ENCODE assay signal across 22 mouse cellular contexts in genomic region chr5:117602026-117602425, GRCm38 (mm10).
A peak's percentile ranks its signal among the peaks of the same experiment; 100 is the strongest.
DNase-seq lines count a peak whose midpoint lies in the region; ATAC-seq lines count a peak whose summit lies in the region.
"Had no signal": no experiment of that assay in that cellular context is flagged by ENCODE, and none has a peak within 500 bp of the region (broad histone marks: within the 10 kb centered on the region; RNA-seq: fewer than 3 reads in every experiment).

No protein-coding gene starts in this region.

- no peaks in the 10 kb centered on the region for H3K36me3 ChIP-seq in kidney, embryonic 14.5 days (ENCODE audit: control insufficient read depth, insufficient read depth, low read length)
- H3K36me3 ChIP-seq: forebrain, embryonic 12.5 days; heart, embryonic 10.5 days; hindbrain, embryonic 12.5 days had no signal

- no peak overlapping the region for H3K4me2 ChIP-seq in kidney, embryonic 14.5 days (replicated peaks; ENCODE audit: low read depth, low read length)
- H3K4me2 ChIP-seq: forebrain, embryonic 12.5 days; hindbrain, embryonic 12.5 days had no signal

- no peak overlapping the region for H3K27ac ChIP-seq in kidney, embryonic 14.5 days (ENCODE audit: low read depth, low read length)
- H3K27ac ChIP-seq: forebrain, embryonic 12.5 days; heart, embryonic 10.5 days; hindbrain, embryonic 12.5 days had no signal

- 0 out of 2 replicates have a peak, but pooled peaks have one; percentile 18 for ATAC-seq in kidney, embryonic 14.5 days (ENCODE audit: low FRiP score, low TSS enrichment)
- ATAC-seq in megakaryocyte, adult 5-6 weeks (ENCODE audit: poor library complexity, severe bottlenecking): no peak
- ATAC-seq: forebrain, embryonic 16.5 days; hindbrain, embryonic 16.5 days; inflammation-experienced regulatory T-cells, adult 6 months had no signal

- 65% methylated on average over 9 of the region's 9 CpGs for WGBS in kidney, embryonic 14.5 days

- H3K4me1 ChIP-seq in kidney, embryonic 14.5 days (ENCODE audit: control insufficient read depth, insufficient read depth, low read length): peaks cover 6% of the 10 kb centered on the region; the same call in 1 of the 2 replicates

- no peak overlapping the region for H3K9ac ChIP-seq in kidney, embryonic 14.5 days (ENCODE audit: low read depth, low read length)
- H3K9ac ChIP-seq: forebrain, embryonic 12.5 days; hindbrain, embryonic 12.5 days had no signal

- no peaks in the 10 kb centered on the region for H3K9me3 ChIP-seq in kidney, embryonic 14.5 days (ENCODE audit: control insufficient read depth, low read length)
- H3K9me3 ChIP-seq: forebrain, embryonic 12.5 days; heart, embryonic 10.5 days; hindbrain, embryonic 12.5 days had no signal

- peak; percentile 12 for DNase-seq in adrenal gland, postnatal 10 days
- no peak for DNase-seq in adrenal gland, postnatal 14 days
- DNase-seq in kidney, adult 11 months: no peak
- DNase-seq in kidney, postnatal 4 days: peak; percentile 29 to 35
- DNase-seq in kidney, postnatal 14 days: no peak
- peak; percentile 13 for DNase-seq in R1 (ENCODE audit: low read depth, low spot score)
- DNase-seq: adrenal gland, postnatal 25 days; cerebellum, adult 11-12 months; cerebellum, adult 9-10 months; cerebellum, postnatal 25 days; gastrocnemius, postnatal 10 days; heart, adult 18-20 months; heart, postnatal 10 days; heart, postnatal 4 days had no signal

- no peak overlapping the region for H3K4me3 ChIP-seq in kidney, embryonic 14.5 days (ENCODE audit: low read length)
- H3K4me3 ChIP-seq: forebrain, embryonic 12.5 days; heart, embryonic 10.5 days; hindbrain, embryonic 12.5 days had no signal

- H3K27me3 ChIP-seq in kidney, embryonic 14.5 days (ENCODE audit: control insufficient read depth, insufficient read depth, low read length): no peaks in the 10 kb centered on the region
- H3K27me3 ChIP-seq: forebrain, embryonic 12.5 days; hindbrain, embryonic 12.5 days had no signal

Comparison
In these comparisons a context has a peak if more than half of its experiments do, and no peak if none do; other contexts are left out.
1. DNase-seq: peak in adrenal gland, postnatal 10 days (single experiment), kidney, postnatal 4 days (2 of 2) and R1 (single experiment); none in adrenal gland, postnatal 14 days (single experiment), kidney, adult 11 months (single experiment) and kidney, postnatal 14 days (single experiment).